Mouse (Mus musculus) spleen, adult 2 months (tissue): ENCODE data around the gene Slc7a7. TPM values are rescaled to one million over a fixed set of nuclear protein-coding genes. Genes with fewer than 3 reads are reported as not detected.

ENCODE experiments used
- DNase-seq, 2 experiments: peaks; one replicate each; pipeline versions ENCODE4 v3.0.0 to v3.0.0-alpha.2; 2012 to 2021; ENCODE audit warnings: low spot score in 2 of 2, low read depth in 1 of 2
- H3K27ac ChIP-seq: fragments of 200-500 bp; 2 replicates; pipeline ENCODE4 v1.5.1; 2012; ENCODE audit warnings: low read length, inconsistent platforms; ENCODE audit not compliant: insufficient read depth
- H3K27me3 ChIP-seq: fragments of 200-500 bp; 2 replicates; pipeline ENCODE4 v1.6.1; 2012; ENCODE audit warnings: mild to moderate bottlenecking, moderate library complexity, low read length, inconsistent platforms; ENCODE audit not compliant: control insufficient read depth, insufficient read depth
- H3K36me3 ChIP-seq: fragments of 200-500 bp; 2 replicates; pipeline ENCODE4 v1.6.1; 2012; ENCODE audit warnings: mild to moderate bottlenecking, low read length, inconsistent platforms; ENCODE audit not compliant: control insufficient read depth, insufficient read depth
- H3K4me1 ChIP-seq: fragments of 200-500 bp; 2 replicates; pipeline ENCODE4 v1.6.1; 2011; ENCODE audit warnings: inconsistent platforms; ENCODE audit not compliant: control insufficient read depth, insufficient read depth, insufficient read length
- H3K4me3 ChIP-seq: fragments of 200-500 bp; 2 replicates; pipeline ENCODE4 v1.5.1; 2011; ENCODE audit warnings: mild to moderate bottlenecking, inconsistent platforms; ENCODE audit not compliant: insufficient read depth, insufficient read length; ENCODE audit errors: extremely low read depth
- CTCF ChIP-seq: fragments of 200-500 bp; IDR thresholded peaks from 2 replicates; pipeline ENCODE4 v1.5.1; 2011; ENCODE audit warnings: mild to moderate bottlenecking, inconsistent platforms; ENCODE audit not compliant: insufficient read depth, insufficient read length, insufficient replicate concordance; ENCODE audit errors: extremely low read depth
- POLR2A ChIP-seq: fragments of 200-500 bp; IDR thresholded peaks from 2 replicates; pipeline ENCODE4 v1.6.1; 2011; ENCODE audit warnings: low read depth, low read length, inconsistent platforms
- WGBS: fragments of 180-500 bp; shearing (Covaris S2); methylation state at CpG from one replicate; pipeline ENCODE4 v1.1.7; 2018; 5-methylcytosine and 5-hydroxymethylcytosine counted together
- polyA plus RNA-seq: library from polyadenylated mRNA; depleted of rRNA; stranded (reverse); fragments of >200 nt; gene quantifications from 2 replicates; pipeline ENCODE4 v1.2.3, GENCODE M21; 2012

Gene Slc7a7
- polyA plus RNA-seq, 1 experiment, result 31.2 TPM

DNA sequence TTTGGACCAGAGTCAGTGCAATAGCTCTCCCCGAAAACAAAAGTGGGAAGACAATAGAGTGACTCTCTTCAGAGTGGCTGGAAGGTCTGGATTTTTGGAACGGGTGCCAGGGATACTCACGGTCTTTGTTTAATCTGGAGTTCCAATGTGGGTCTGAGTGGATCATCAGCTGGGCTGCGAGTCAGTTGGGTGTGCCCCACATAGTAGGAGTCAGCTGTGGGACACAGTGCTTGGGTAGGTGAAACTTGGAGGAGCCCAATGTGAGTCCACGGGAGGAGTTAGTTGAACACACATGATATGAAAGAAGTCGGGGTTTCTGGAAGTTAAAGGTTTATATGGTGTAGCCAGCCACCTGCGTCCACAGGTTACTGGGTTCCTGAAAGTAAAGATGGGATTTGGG, 76.7 kb downstream of the Slc7a7 start:
- WGBS, result 82% methylated on average over 7 of the region's 7 CpGs

DNA sequence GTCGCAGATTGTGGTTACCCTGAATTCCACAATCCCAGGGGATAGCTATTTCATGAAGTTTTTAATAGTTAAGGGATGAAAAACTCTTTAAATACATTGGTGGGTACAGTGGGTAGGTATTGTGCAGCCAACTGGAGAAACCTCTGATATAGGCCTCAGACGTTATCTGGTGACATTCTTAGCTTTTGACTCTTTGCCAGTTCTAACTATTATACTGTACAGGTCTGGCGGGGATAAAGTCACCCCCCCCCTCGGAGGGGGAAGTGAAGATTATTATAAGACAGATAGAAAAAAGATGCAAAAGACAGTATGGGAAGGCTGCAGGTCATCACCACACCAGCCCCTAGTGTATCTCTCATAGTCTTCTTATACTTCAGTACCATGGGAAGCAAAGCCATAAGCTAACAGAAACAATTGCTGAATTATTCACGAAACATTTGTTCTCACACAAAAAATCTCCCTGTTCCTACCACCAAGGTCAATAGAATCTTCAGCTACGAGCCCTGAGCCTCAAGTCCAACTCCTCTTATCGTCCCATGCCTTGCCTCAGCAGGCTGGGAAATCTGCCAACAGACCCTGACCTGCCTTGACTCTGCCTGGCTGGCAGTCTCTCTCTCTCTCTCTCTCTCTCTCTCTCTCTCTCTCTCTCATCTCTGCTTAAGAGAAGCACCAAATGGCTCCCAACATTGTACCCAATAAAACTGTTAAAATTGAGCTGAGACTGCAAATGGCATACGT, 84.0 kb downstream of the Slc7a7 start:
- H3K27ac ChIP-seq, result no peak overlapping the region
- H3K4me1 ChIP-seq, result no peaks in the 10 kb centered on the region
- no peak overlapping the region for H3K4me3 ChIP-seq
- H3K27me3 ChIP-seq, result no peaks in the 10 kb centered on the region
- no peak for DNase-seq
- 66% methylated on average over 8 of the region's 8 CpGs for WGBS
- no peaks in the 10 kb centered on the region for H3K36me3 ChIP-seq
- TF ChIP-seq CTCF (no peak), POLR2A (no peak)

More for the DNA sequence above, 76.7 kb downstream of the Slc7a7 start:
- H3K27me3 ChIP-seq, result no peaks in the 10 kb centered on the region
- no peak overlapping the region for H3K27ac ChIP-seq
- DNase-seq, result no peak
- TF ChIP-seq CTCF (no peak), POLR2A (no peak)
- H3K36me3 ChIP-seq, result no peaks in the 10 kb centered on the region
- no peak overlapping the region for H3K4me3 ChIP-seq
- no peaks in the 10 kb centered on the region for H3K4me1 ChIP-seq

DNA sequence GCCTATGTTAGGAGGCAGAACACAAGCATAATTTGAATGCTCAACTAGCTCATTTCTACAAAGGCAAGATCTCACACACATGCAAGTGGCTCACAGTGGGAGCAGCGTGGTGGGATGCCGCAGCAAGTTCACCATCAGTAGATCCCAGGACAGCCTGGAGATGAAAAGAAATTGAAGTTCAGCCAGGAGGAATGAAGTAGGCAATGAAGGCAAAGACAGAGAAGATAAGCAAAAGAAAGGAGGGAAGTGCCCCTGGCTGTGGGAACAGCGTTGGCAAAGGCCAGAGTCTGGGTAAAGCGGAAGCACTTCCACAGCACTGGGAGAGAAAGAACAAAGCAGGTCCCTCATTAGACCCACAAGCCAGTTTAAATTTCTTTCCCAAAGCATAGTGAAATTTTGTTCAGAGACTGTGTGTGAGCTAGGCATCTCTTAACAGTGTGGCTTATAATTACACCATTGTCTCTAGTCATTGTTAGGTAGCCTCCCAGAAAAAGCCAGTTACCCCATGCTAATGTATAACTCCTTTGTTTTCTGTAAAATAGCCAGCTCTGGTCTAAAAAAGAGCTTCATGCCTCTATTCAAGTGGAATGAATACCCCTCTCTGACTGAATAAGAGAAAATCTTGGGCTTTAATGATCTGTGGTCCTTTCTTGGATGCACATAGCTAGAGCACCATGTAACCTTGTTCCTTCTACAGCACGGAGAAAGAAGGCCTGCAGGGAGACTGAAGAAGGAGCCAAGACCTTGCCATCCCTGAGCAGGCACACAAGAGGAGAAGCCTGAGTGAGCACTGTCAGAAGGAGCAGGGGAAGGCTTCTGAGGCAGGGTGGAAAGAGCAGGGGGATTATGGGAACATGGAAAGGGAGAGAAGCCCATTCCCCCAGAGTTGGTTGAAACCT, 85.2 kb downstream of the Slc7a7 start:
- TF ChIP-seq CTCF (no peak), POLR2A (no peak)
- DNase-seq, result no peak
- H3K36me3 ChIP-seq, result no peaks in the 10 kb centered on the region
- H3K27ac ChIP-seq, result no peak overlapping the region
- H3K27me3 ChIP-seq, result no peaks in the 10 kb centered on the region
- no peak overlapping the region for H3K4me3 ChIP-seq
- 90% methylated on average over 5 of the region's 5 CpGs for WGBS
- no peaks in the 10 kb centered on the region for H3K4me1 ChIP-seq

DNA sequence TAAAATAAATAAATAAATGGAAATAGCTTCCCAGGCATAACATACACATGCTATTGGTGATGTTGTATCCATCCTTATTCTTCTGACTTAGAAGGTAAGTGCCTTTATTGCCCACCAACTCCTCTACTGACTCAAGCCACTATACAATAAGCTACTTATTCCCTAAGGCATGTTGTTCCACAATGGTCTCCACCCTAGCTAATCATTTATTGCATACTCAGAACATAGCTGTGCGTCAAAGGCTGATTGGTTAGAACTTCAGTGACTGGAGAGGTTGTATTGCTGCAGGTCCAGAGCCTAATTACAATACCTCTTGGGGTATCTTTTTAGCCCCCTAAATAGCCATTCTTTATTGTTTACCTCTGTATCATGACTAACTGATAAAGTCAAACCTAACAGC, 86.4 kb downstream of the Slc7a7 start:
- no peak overlapping the region for H3K4me3 ChIP-seq
- no peaks in the 10 kb centered on the region for H3K4me1 ChIP-seq
- H3K27ac ChIP-seq, result no peak overlapping the region
- no peak for TF ChIP-seq POLR2A
- no peak for TF ChIP-seq CTCF
- no peaks in the 10 kb centered on the region for H3K27me3 ChIP-seq
- DNase-seq, result no peak
- no peaks in the 10 kb centered on the region for H3K36me3 ChIP-seq
- WGBS, result 98% methylated on average over 1 of the region's 1 CpGs

DNA sequence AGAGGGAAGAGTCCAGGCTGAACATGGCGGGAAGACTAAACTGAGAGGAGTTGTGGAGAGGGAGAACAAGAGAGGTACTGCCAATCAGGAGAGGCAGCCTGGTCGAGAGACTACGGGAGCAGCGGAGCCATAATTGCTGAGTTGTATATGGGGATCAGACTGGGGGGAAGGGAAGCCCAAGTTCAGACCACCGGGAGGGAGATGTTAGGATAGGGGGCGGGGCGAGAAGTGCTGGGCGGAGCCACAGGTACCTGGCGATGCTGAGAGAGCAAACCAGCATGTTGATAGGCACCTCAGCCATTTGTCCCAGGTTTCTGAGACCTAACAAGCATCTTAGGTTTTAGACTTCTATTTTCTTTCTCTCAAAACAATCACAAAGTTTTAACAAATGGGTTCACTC, 88.4 kb downstream of the Slc7a7 start:
- no peaks in the 10 kb centered on the region for H3K27me3 ChIP-seq
- no peaks in the 10 kb centered on the region for H3K4me1 ChIP-seq
- no peaks in the 10 kb centered on the region for H3K36me3 ChIP-seq
- TF ChIP-seq CTCF (no peak), POLR2A (no peak)
- no peak for DNase-seq
- no peak overlapping the region for H3K27ac ChIP-seq
- WGBS, result 77% methylated on average over 9 of the region's 9 CpGs
- no peak overlapping the region for H3K4me3 ChIP-seq

DNA sequence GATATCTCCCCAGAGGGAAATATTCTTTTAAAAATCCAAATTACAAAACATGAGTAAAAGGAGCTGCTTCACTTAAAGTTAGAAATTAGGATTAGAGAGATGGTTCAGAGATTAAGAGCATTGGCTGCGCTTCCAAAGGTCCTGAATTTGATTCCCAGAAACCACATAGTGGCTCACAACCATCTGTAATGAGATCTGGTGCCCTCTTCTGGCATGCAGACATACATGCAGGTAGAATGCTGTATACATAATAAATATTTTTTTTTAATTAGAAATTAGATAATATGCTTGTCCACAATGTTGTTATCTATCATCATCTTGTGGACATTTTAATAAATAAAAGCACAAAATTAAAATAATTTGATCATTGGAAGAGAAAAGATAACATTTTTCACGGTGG, 89.0 kb downstream of the Slc7a7 start:
- Histone ChIP-seq H3K4me1 (no peaks in the 10 kb centered on the region), H3K27ac (no peak overlapping the region), H3K27me3 (no peaks in the 10 kb centered on the region), H3K36me3 (no peaks in the 10 kb centered on the region), H3K4me3 (no peak overlapping the region)
- WGBS, result 81% methylated on average over 2 of the region's 2 CpGs
- DNase-seq, result no peak
- TF ChIP-seq POLR2A (no peak), CTCF (no peak)

DNA sequence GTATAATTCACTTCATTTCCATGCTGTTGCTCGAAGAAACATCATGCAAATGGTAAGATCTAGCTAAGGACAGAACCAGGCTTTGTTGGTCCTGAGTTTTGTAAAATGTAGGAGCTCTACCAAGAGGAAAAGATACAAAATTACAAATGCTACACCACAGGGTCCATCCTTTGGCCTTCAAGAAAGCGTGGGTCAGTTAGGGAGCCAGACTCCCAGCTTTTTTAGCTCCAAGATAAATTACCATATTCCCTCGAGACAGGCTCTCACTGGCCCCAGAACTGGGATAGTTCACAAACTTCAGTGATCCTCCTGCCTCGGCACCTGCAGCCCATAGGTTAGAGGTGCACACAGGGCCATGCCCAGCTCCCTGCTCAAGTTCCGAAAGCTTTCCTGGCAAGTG, 93.1 kb downstream of the Slc7a7 start:
- Histone ChIP-seq H3K4me3 (no peak overlapping the region), H3K36me3 (no peaks in the 10 kb centered on the region), H3K27ac (no peak overlapping the region), H3K27me3 (no peaks in the 10 kb centered on the region), H3K4me1 (no peaks in the 10 kb centered on the region)
- no peak for DNase-seq
- WGBS, result 83% methylated on average over 5 of the region's 5 CpGs
- TF ChIP-seq POLR2A, result no peak
- no peak for TF ChIP-seq CTCF
